Mouse (Mus musculus) limb, embryonic 14.5 days (tissue): ENCODE measurements at regions not wholly inside any gene's neighbourhood (a gene's known extent, or its start where the extent isn't known, plus 50 kb on each side); places are given as distances from the start of the nearest gene placed in this dataset.

Experiments
- ATAC-seq: fragments of 200-750 bp; cut with Nextera tagmentation; 2 replicates; pipeline ENCODE4 v1.8.0; 2017; ENCODE audit warnings: low read depth, moderate number of reproducible peaks, moderate TSS enrichment; ENCODE audit not compliant: low FRiP score
- DNase-seq: peaks from one replicate; pipeline ENCODE4 v3.0.0-alpha.2; 2015; ENCODE audit warnings: low spot score
- H3K27ac ChIP-seq: fragments of 300-500 bp; sonication (generic); replicated peaks from 2 replicates; pipeline ENCODE4 v1.5.1; 2014; ENCODE audit warnings: low read depth, mild to moderate bottlenecking, low read length, moderate library complexity, mixed read lengths
- H3K27me3 ChIP-seq: fragments of 300-500 bp; sonication (generic); 2 replicates; pipeline ENCODE4 v1.6.1; 2014; ENCODE audit warnings: low read length, mixed read lengths; ENCODE audit not compliant: control insufficient read depth, insufficient read depth
- H3K36me3 ChIP-seq: fragments of 300-500 bp; sonication (generic); 2 replicates; pipeline ENCODE4 v1.6.1; 2014; ENCODE audit warnings: mild to moderate bottlenecking, low read length, moderate library complexity, mixed read lengths; ENCODE audit not compliant: control insufficient read depth, insufficient read depth
- H3K4me1 ChIP-seq: fragments of 300-500 bp; sonication (generic); 2 replicates; pipeline ENCODE4 v1.6.1; 2014; ENCODE audit warnings: antibody characterized with exemption, low read length, mixed read lengths; ENCODE audit not compliant: control insufficient read depth, insufficient read depth
- H3K4me2 ChIP-seq: fragments of 300-500 bp; sonication (generic); replicated peaks from 2 replicates; pipeline ENCODE4 v1.6.1; 2014; ENCODE audit warnings: low read depth, mild to moderate bottlenecking, low read length, moderate library complexity; ENCODE audit not compliant: severe bottlenecking
- H3K4me3 ChIP-seq: fragments of 300-500 bp; sonication (generic); replicated peaks from 2 replicates; pipeline ENCODE4 v1.5.1; 2014; ENCODE audit warnings: low read length
- H3K9ac ChIP-seq: fragments of 300-500 bp; sonication (generic); 2 replicates; pipeline ENCODE4 v1.6.1; 2014; ENCODE audit warnings: mild to moderate bottlenecking, low read depth, low read length, moderate library complexity; ENCODE audit not compliant: severe bottlenecking
- H3K9me3 ChIP-seq: fragments of 300-500 bp; sonication (generic); 2 replicates; pipeline ENCODE4 v1.6.1; 2016; ENCODE audit warnings: low read length; ENCODE audit not compliant: control insufficient read depth
- POLR2A ChIP-seq: fragments of 200-500 bp; IDR thresholded peaks from 2 replicates; pipeline ENCODE4 v1.8.0; 2012; ENCODE audit warnings: inconsistent platforms, mild to moderate bottlenecking, moderate library complexity, borderline replicate concordance; ENCODE audit not compliant: insufficient read depth, insufficient read length; ENCODE audit errors: extremely low read depth
- WGBS: fragments of 180-500 bp; shearing (Covaris S2); extraction: QIAGEN DNeasy Blood & Tissue Kit; methylation state at CpG from one replicate; pipeline ENCODE4 v1.1.7; 2014; 5-methylcytosine and 5-hydroxymethylcytosine counted together

DNA sequence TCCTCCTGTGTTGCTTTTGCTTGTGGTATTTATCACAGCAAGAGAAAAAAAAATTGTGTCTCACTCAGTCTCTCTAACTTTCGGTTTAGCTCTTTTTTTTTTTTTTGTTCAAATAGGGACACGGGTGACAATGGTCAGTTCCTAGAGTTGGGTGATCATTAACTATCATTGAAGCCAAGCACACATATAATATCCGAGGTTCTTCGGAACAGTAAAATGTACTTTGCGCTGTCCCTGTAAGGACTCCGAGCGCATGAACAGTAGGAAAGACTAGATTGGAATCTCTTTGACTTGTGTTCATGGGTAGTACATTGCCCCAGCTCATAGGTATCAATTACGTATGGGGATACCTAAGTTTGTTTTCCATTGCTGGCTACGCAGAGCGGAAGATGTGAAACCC is 479.7 kb upstream of the Slc35b3 start:
- H3K27me3 ChIP-seq: no peaks in the 10 kb centered on the region
- H3K36me3 ChIP-seq: no peaks in the 10 kb centered on the region
- H3K4me2 ChIP-seq: no peak overlapping the region
- DNase-seq (no peak), ATAC-seq (no peak)
- no peaks in the 10 kb centered on the region for H3K4me1 ChIP-seq
- H3K4me3 ChIP-seq: no peak overlapping the region
- no peak overlapping the region for H3K9ac ChIP-seq
- no peaks in the 10 kb centered on the region for H3K9me3 ChIP-seq
- no peak overlapping the region for H3K27ac ChIP-seq
- no peak for TF ChIP-seq POLR2A
- 92% methylated on average over 10 of the region's 10 CpGs for WGBS

DNA sequence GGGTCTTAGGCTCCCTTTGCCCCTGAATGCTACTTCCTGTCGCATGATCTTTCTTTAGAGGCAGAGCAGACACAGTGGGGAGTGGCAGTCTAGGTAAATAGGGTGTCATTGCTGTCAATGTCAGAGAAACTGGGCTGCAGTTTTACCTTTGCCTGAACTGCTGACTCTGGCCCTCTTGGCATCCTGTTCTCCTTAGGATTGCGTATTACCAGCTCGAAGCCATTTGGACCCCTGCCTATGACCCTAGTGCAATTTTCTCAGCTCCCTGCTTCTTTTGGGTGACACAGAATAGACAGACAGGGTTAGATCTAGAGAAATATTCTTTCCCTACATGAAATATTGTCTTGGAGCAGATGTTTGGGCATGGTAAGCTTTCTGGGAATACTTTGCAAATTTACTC is 467.3 kb upstream of the Slc35b3 start:
- DNase-seq: no peak
- 77% methylated on average over 3 of the region's 3 CpGs for WGBS
- no peak for TF ChIP-seq POLR2A
- Histone ChIP-seq H3K4me2 (no peak overlapping the region), H3K9ac (no peak overlapping the region), H3K27me3 (no peaks in the 10 kb centered on the region), H3K4me1 (no peaks in the 10 kb centered on the region), H3K27ac (no peak overlapping the region), H3K9me3 (no peaks in the 10 kb centered on the region), H3K4me3 (no peak overlapping the region), H3K36me3 (no peaks in the 10 kb centered on the region)
- no peak for ATAC-seq

DNA sequence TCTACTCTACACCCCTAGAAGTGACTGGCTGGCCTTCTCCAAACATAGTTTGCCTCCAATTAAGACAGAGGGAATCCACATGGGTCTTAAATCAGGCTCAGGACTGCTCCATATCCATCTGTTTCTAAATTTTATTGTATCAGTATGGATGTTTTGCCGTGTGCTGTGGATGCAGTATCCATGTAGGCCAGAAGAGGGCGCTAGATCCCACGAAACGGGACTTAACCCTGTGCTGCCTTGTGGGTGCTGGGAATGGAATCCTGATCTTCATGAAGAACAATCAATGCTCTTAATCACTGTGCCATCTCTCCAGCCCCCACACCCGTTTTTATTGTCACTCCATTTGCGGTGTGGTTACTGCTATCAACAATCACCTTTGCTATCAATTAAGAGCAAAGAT is 465.3 kb upstream of the Slc35b3 start:
- WGBS: 62% methylated on average over 6 of the region's 6 CpGs
- ATAC-seq (no peak), DNase-seq (no peak)
- H3K4me2 ChIP-seq: no peak overlapping the region
- H3K27ac ChIP-seq: no peak overlapping the region
- H3K4me1 ChIP-seq: no peaks in the 10 kb centered on the region
- no peak overlapping the region for H3K4me3 ChIP-seq
- no peaks in the 10 kb centered on the region for H3K9me3 ChIP-seq
- H3K36me3 ChIP-seq: no peaks in the 10 kb centered on the region
- no peak for TF ChIP-seq POLR2A
- no peaks in the 10 kb centered on the region for H3K27me3 ChIP-seq
- no peak overlapping the region for H3K9ac ChIP-seq

DNA sequence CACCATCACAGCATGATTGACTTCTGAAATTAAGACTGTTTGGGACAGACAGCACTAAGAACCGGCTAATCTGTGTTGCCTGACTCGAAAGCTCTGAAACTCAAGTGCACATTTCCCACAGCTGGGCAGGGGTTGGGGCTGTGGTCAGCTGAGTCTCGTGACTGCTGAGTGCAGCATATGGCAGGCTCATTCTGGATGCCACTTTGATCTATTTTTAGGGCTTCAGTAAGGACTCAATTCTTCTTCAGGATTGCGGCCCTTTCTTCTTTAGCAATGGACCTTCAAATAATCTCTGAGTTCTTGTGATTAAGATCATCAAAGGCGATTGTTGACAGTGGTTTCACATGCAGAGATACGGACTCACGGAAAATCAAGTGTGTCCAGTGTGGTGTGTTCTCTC is 457.5 kb upstream of the Slc35b3 start:
- H3K9ac ChIP-seq: no peak overlapping the region
- H3K27ac ChIP-seq: no peak overlapping the region
- TF ChIP-seq POLR2A: no peak
- no peaks in the 10 kb centered on the region for H3K36me3 ChIP-seq
- ATAC-seq: no peak
- H3K9me3 ChIP-seq: no peaks in the 10 kb centered on the region
- DNase-seq: peak; percentile 14
- no peak overlapping the region for H3K4me2 ChIP-seq
- no peak overlapping the region for H3K4me3 ChIP-seq
- no peaks in the 10 kb centered on the region for H3K27me3 ChIP-seq
- WGBS: 38% methylated on average over 7 of the region's 7 CpGs
- H3K4me1 ChIP-seq: 0 out of 2 replicates have a peak, but pooled peaks cover 3% of the 10 kb centered on the region

DNA sequence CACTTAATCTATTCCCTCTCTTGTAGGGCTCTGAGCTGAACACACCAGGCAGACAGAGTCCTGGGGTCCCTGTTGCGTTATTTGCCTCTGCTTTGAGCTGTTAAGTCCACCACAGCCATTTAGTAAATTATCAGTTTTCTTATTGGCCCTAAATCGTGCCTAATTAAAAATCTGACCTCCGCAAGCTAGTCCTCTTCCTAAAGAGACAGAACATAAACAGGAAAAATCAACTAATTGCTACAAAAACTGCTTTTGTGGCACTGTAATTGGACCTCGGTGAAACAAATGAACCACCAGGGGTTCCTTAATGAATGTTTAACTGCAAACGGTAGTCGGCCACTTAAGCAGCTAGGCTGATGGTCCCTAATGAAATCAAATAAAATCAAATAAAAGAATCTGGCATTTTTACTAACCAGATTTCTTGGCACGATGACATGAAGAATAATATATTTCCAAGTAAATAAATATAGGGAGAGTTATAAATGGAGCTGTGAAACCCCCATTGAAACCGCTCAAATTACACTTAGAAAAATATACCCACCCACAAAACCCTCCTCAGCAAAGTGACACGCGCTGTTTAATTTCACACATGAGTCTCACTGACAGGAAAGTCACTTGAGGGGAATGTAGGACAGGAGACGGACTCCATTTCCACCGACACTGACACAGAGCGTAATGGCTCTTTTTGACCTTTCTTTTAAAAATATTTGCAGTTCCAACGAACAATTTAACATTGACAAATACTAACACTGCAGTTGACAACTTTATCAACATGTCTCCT is 451.0 kb upstream of the Slc35b3 start:
- no peak overlapping the region for H3K4me3 ChIP-seq
- no peak overlapping the region for H3K27ac ChIP-seq
- DNase-seq (no peak), ATAC-seq (no peak)
- no peak for TF ChIP-seq POLR2A
- H3K4me1 ChIP-seq: no peaks in the 10 kb centered on the region
- H3K4me2 ChIP-seq: no peak overlapping the region
- WGBS: 29% methylated on average over 14 of the region's 14 CpGs
- 0 out of 2 replicates have a peak, but pooled peaks cover 11% of the 10 kb centered on the region for H3K27me3 ChIP-seq
- H3K36me3 ChIP-seq: no peaks in the 10 kb centered on the region
- no peak overlapping the region for H3K9ac ChIP-seq
- H3K9me3 ChIP-seq: no peaks in the 10 kb centered on the region
